Mouse (Mus musculus): ENCODE results near the gene Heg1. TPM values are rescaled to one million over a fixed set of nuclear protein-coding genes. Genes with fewer than 3 reads are reported as not detected.

The Heg1 gene
- polyA plus RNA-seq, 2 experiments from 2014 or later = 27.0 to 32.0 TPM

GRCm38 (mm10) chr16:33708031-33708430 is 23.9 kb downstream of the Heg1 start:
- ATAC-seq = peak; percentile 92

GRCm38 (mm10) chr16:33708585-33709397 is 24.6 kb downstream of the Heg1 start:
- ATAC-seq = peak; percentile 21

- peak; percentile 94 for ATAC-seq
These were observed 30.1 kb downstream of the Heg1 start for GRCm38 (mm10) chr16:33714271-33714670.

GRCm38 (mm10) chr16:33723241-33723640 is 39.1 kb downstream of the Heg1 start:
- ATAC-seq = no peak

- no peak for ATAC-seq
These were observed 39.8 kb downstream of the Heg1 start for GRCm38 (mm10) chr16:33723983-33724382.

- ATAC-seq = no peak
These were observed 42.1 kb downstream of the Heg1 start for GRCm38 (mm10) chr16:33726261-33726660.

- no peak for ATAC-seq
These were observed 42.7 kb downstream of the Heg1 start for GRCm38 (mm10) chr16:33726892-33727291.

- no peak for ATAC-seq
These were observed 44.3 kb downstream of the Heg1 start for GRCm38 (mm10) chr16:33728427-33728826.

- ATAC-seq = no peak
These were observed 47.1 kb downstream of the Heg1 start for GRCm38 (mm10) chr16:33731291-33731690.

- no peak for ATAC-seq
These were observed 48.1 kb downstream of the Heg1 start for GRCm38 (mm10) chr16:33732237-33732749.

GRCm38 (mm10) chr16:33732846-33733580 is 48.8 kb downstream of the Heg1 start:
- no peak for ATAC-seq

- ATAC-seq = no peak
These were observed 49.7 kb downstream of the Heg1 start for GRCm38 (mm10) chr16:33733864-33734263.

GRCm38 (mm10) chr16:33734545-33734944 is 50.4 kb downstream of the Heg1 start:
- no peak for ATAC-seq

GRCm38 (mm10) chr16:33735238-33735637 is 51.1 kb downstream of the Heg1 start:
- no peak for ATAC-seq

GRCm38 (mm10) chr16:33735791-33736190 is 51.6 kb downstream of the Heg1 start:
- ATAC-seq = no peak

- ATAC-seq = no peak
These were observed 52.6 kb downstream of the Heg1 start for GRCm38 (mm10) chr16:33736746-33737145.

GRCm38 (mm10) chr16:33738949-33739719 is 55.0 kb downstream of the Heg1 start:
- ATAC-seq = no peak

- no peak for ATAC-seq
These were observed 55.6 kb downstream of the Heg1 start for GRCm38 (mm10) chr16:33739802-33740201.

- ATAC-seq = no peak
These were observed 56.2 kb downstream of the Heg1 start for GRCm38 (mm10) chr16:33740416-33740815.

GRCm38 (mm10) chr16:33741795-33742194 is 57.6 kb downstream of the Heg1 start:
- no peak for ATAC-seq

GRCm38 (mm10) chr16:33742233-33742632 is 58.1 kb downstream of the Heg1 start:
- ATAC-seq = no peak

- no peak for ATAC-seq
These were observed 60.7 kb downstream of the Heg1 start for GRCm38 (mm10) chr16:33744622-33745419.
